Mouse (Mus musculus) common myeloid progenitor, adult 5-6 weeks (primary cell): ENCODE measurements around the gene Dnm3. TPM values are rescaled to one million over a fixed set of nuclear protein-coding genes. Genes with fewer than 3 reads are reported as not detected.

Source experiments
- ATAC-seq: replicated peaks from 2 replicates; pipeline ENCODE4 v1.8.0; 2016; ENCODE audit warnings: low read depth, mild to moderate bottlenecking, moderate TSS enrichment, inconsistent platforms; ENCODE audit not compliant: poor library complexity, severe bottlenecking
- total RNA-seq: library from RNA; stranded (forward); fragments of 200-1000, 187-1606 nt; gene quantifications from 2 replicates; pipeline ENCODE4 v1.2.3, GENCODE M21; 2017

Gene Dnm3
- total RNA-seq, 1 experiment from 2014 or later = not detected

DNA sequence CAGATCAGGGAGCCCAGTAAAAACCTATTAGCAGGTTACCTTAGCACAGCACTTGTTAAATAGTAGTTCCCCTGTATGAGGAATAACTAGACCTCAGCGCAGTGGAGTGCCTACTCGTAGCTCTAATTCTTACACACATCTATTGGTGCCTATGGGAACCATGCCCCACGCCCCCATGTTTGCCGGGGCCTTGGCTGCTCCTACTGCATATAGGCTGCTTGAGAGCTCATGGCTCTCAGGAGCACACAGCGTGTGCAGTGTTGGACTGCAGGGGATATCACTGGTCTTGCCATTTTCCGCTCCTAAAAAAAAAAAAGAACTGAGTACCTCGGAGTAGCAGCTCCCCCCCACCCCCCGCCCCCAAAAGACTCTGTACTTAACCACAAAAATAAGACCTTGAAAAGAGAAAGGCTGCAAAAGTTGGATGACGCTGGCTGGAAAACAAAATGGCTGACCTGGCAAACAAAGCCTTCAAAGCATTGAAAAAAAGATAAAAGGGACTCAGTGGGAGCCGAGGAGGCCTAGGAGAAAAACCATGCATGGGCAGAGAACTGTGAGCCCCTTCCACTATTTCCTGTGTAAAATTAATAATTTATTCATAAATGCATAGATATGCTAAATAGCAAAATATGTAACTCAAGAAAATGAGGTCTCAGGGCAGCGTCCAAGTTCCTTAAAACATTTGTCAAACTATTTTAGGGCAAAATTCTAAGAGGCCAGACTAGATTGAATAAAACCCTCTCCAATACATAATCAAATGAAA, 342.2 kb downstream of the Dnm3 start:
- no peak for ATAC-seq

DNA sequence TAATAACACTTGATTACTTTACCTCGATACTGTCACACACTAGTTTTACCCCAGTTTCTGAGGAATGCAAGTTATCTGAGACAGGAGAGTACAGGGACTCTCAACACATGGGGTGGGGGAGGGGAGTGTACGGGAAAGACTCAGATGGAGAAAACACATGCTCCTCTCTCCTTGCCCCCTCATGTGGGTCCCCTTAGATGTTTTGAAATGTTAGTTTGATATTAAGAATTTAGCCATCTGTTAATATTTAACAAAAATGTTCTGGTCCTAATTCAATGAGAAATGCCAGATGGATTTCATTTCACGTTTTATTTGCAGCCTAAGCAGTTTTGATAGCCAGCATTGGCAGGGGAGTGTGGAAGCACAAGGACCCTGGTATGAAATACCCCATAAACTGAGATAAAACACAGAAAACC, 343.2 kb downstream of the Dnm3 start:
- no peak for ATAC-seq

DNA sequence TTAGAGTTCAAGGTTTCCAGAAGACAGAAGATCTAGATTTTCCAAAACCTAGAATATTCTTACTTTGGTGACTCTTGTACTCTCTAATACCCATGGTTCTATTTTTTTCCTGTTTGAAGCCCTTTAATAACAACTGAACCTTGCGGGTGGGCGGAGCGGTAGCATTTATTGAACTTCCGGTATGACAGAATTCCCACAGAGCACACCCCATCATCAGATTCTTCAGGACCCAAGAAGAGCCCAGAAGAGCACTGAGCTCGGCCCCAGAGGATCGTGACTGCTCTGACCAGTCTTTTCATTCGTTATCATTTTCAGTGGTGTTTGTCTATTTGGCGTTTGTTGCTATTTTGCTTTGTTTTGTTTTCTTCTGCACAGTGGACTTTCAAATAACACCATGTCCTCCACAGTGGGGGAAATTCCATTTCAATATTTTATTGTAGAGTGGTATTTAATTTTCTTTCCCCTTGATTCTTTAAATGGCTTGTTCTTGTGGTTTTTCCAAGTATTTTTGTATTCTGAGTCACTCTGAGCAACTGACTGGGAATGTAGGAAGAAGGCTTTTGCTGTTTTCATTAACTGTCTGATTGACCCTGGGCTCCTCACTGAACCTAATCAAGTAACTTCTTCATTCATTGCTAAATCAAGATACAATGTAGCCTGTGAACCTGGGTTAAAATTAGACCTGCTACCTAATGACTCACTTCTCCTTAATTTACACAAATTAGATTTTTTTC, 344.8 kb downstream of the Dnm3 start:
- ATAC-seq = no peak

DNA sequence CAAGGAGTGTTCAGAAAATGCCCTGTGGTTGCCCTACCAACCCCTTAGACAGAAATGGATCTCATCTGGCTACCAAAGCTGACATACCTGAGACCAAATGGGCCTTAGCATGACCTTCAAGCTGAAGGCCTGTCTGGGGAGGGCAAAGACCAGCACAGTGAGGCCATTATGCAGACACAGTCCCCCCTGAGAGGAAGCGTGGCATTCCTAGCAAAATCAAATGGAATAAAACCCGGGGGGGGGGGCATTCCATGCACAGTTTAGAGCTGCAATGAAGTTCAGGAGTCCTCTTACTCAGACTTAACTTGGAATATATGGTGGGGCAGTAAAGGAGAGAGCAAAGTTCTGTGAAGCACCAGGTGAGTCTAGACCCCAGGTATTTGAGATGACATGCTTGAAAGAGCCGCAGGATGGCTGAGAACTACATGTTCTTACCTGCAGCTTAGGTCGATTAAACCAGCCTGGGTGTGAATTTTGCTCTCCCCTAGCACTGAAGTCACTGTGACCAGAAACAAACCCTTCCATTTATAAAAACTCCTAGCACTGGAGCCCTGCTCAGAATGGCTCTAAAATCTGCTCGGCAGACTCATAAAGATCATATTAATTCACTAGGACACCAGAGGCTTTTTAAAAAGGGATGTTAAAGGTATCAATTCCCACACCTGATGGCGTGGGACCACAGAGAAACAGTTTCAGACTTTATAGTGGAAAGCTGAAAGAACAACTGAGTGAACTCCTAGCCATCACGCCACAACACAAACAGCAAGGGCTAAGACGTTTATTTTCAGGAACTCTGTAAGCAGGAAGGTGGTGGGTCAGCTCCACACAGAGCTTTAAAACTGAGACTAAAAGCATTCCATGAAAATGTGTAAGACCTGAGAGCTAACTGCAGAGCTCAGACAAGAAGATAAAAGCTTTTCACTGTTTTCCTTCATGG, 350.7 kb downstream of the Dnm3 start:
- no peak for ATAC-seq

DNA sequence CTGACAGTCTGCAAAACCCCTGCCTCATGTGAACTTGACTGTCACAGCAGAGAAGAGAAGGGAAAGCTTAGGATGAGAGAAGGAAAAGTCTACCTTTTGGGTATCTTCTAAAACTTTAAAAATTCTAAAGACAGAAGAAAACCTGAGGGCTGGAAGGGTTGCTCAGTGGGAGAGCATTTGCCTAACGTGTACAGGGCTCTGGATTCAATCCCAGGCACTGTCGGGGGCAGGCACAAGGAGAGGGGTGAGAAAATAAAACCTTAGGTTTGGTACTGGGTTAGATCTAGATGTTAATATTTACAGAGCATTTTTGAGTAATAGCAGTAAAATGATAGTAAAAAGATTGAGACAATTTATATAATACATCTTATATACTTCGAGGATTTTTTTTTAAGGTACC, 353.4 kb downstream of the Dnm3 start:
- no peak for ATAC-seq

GRCm38 (mm10) chr1:162121441-162122200, 356.2 kb downstream of the Dnm3 start:
- ATAC-seq = no peak

- ATAC-seq = 0 out of 2 replicates have a peak, but pooled peaks have one; percentile 15
Measured at GRCm38 (mm10) chr1:162109437-162109813, 368.4 kb downstream of the Dnm3 start.

DNA sequence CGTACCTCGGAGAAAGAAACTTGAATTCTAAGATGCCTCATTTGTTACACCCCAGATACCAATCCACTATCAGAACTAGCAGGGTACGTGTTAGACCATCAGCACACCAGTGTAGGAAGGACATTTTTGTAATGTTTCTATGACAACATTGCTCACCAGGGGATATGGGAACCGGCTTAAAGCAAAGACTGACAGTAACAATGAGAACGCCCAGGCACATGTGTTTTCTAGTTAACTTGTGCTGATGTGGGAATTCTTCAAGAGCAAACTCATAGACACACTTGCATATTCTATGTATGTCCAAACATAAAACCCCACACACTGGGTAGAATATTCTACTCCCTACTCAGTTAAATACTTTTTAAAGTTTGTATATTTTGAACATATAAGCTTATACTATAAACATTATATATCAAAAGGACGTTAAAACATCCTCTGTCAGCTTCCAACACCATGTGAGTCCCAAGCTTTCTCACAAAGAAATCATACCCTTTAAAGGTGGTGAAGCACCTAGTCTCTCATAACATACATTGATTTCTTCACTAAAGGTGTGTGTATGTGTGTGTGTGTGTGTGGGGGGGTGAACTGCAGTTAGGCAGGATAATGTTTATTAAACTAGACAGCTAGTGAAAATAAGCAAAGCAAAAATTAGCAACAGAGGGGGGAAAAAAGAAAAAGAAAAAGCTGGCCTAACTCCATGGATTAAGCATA, 369.0 kb downstream of the Dnm3 start:
- ATAC-seq = no peak

DNA sequence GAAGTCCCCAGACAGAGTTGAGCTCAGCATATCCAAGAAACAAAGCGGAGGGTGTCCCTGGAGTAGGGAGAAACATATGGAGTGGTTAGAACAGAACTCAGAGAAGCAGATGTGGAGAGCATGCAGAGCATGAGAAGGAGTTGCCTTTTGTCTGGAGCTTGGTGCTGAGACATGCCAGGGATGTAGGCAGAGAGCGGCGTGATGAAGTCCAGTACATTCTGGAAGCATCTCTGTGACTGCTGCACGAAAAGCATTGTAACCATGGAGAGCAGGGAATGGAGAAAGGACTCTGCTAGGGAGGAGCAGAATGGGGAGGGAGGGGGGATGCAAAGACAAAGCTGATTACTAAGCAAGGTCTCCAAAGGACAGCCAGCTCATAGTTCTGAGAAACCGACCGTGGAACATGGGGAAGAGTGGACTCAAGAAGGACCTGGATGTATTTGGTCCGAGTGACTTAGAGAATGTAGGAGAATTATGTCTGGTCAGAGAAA, 369.6 kb downstream of the Dnm3 start:
- ATAC-seq = no peak

DNA sequence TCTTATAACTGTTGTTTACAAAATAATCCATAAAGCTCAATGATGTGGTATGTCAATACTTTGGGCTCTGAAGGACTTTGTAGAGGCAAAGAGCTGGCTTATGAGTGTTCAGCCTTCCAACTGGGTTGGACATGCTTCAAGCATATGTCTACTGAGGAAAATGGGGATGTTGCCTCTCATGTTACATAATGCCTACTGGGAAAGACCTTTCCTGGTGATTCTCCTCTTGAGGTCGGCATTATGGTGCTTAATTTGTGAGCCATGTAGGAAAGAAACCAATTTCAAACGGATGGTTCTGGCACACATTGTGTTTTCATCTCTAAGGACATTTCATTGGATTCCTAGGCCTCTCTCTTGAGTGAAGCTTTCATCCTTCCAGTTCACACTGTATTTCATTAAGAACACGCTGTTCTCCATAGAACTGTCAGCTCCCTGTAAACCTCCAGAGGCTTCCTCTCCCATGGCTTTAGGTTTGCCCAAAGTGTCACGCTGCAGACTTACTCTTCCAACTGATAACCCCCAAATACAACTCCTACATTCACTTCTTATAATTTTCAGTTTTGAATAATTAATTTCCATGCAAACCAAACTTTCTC, 370.7 kb downstream of the Dnm3 start:
- no peak for ATAC-seq

DNA sequence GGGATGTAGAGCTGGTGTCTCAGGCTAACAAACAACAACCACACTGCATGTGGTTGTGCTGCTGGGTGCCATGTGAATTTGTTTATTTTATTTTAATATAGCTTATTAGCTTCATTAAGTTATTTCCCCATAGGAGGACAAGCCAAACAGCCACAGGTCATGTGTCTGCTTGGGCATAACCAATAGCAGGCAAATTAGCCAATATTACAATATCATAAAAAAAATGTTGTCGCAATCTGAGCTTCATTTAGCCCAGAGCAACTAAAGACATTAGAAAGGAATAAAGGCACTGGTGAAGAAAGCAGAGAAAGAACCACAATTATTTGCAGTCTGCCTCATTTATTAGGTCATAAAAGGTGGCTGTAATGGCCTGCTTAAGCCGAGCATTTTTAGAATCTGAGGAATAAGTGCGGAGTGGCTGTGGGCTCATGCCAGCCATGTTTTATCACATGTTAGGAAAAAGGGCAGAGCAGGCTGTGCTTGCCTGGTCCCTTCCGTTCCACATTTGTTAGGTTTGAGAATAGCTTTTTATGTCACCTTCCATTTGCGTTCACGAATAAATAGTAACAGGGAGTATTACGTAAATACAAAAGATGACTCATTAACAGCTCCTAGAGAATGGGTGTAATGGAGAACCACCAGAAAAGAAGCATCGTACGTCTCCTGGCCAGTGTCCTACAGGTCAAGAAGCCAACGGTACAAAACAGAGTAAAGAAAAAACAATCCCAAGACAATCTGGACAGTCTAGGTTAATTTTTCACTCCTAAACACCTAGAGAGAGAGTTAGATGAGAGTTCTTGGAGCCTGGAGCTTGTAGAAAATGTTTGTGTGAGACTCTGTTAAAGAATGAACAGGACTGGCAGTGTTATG, 376.6 kb downstream of the Dnm3 start:
- no peak for ATAC-seq

DNA sequence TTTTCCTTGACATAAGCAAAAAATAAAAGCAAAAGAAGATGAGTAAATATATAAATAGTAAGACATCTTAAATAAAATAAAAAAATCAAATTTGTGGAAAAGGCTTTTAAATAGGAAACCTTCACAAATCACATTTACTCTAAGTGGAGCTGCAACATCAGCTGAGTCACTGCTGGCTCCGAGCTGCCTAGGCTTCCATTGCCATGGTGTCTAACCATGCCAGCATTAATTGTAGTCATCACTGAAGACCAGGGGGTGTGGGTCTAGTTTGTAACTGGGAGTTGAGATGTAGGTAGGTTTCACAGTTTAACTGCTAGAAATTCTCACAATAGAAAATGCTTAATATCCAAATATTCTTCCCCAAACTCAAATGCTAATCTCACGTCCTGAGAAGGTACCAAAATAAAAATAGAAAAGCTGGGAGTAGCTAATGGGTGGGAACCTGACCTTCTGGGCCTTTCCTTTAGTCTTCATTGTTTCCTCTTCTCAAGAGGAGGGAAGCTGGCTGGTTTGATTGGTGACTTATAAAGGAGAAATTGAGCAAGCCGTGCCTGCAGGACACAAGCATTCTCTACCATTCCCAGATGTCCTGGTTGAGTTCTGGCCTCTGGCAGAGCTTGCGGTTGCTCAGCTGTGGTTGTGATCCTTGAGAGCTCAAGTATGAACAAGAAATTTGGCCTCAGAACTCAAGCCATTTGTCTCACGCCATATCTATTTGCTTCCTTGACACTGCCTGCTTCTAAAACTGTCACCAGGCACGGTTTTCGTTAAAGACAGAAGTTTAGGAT, 377.6 kb downstream of the Dnm3 start:
- ATAC-seq = no peak

- ATAC-seq = peak; percentile 92
Measured at GRCm38 (mm10) chr1:162099203-162099602, 378.6 kb downstream of the Dnm3 start.

DNA sequence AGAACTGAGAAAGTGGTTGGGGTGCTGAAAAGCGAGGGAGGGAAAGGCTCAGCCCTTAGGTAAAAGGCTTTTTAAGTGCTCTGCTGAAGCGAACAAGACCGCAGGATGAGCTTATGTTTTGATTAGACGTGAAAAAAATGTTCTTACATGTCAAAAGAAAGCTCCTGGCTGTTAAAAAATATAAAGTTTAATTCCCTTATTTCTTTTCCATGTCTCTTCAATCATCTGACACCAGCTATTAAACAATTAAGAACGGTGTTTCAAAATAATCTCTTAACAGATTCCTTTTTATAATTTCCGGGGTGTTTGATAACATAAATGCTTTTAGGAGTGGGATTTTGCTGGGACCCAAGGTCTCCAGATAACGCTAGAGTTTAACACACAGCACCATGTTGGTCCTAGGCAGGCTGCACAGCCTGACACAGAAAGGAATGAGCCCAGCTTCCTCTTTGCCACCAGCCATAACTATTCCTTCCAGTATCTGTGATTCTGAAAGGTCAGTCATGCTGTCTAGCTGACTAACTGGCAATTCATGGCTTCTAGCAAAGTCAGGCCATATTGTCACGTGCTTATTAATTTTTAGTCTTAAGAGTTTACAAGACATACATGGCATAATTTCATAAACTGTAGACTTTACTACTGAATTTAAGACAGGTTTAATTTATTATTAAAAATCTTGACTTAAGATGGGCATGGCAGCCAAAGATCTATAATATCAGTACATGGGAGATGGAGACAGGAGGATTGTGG, 383.1 kb downstream of the Dnm3 start:
- ATAC-seq = no peak

DNA sequence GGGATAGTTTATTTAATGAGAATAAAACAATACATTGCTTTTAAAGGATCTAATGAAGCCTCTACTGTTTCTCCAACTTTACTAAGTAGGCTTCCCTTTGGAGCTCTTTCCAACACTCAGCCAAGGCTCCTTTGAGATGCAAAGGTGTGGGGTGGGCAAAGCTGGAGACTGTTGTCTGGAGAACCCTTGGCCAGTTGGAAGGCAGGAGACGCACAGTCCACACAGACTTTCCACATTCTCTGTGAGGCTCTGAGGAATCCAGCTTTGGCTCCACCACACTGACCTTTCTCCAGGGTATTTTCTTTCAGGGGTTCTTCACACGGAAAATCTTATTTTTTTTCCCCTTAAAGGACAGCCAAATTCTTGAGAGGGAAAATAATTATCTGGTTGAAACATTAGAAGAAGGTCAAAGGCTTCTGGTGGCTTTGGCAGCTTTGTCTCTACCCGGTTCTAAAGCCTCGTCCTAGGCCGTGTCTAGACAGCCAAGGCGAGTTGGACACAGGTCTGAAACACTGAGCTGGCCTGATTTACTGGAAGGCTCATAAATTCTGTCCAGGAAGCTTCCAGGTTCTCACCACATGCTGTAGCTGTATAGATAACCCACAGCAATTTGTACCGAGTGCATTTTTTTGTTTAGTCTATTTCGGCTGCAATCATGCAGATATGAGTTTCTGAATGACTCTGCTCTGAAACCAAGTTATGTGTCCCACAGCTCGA, 383.9 kb downstream of the Dnm3 start:
- peak; percentile 54 for ATAC-seq
